Mouse (Mus musculus): ENCODE data around the gene Tsr1.
A peak's percentile ranks its signal among the peaks of the same experiment; 100 is the strongest.

Tsr1 gene

DNA sequence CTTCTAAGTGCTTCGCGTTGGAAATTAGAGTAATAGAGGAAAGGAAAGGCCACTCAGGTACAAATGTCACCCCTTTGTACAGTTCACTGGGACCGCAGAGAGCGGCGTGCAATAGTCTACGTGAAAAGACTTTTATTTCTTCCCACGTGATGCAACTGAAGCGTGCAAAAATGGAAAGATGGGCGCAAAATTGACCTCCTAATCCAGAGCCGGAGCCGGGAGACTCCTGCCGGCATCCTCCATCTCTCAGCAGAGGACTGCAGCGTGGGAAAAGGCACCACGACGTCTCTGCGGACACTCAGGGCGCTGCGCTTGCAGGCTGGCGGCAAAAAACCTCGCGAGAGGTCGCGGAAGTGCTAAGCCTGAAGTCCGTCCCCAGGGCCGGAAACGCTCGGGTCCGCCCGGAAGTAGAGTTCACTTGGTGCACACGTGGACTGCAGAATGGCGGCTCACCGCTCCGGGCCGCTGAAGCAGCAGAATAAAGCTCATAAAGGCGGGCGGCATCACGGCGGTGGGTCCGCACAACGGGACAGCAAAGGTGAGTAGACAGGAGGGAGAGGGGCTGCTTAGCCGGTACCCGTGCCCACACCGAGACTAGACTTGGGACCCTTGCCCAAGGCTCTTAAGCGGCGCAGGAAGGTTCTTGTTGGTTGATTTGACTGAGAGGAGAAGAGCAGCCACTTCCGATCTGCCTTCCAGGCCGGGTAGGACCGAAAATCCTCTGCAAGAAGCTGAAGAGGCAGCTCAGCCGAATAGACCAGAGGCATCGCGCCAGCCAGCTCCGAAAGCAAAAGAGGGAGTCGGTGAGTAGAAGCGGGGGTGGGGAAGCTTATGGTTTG, at the start of gene Tsr1:
Gene Tsr1 (plus strand): TSS at position 394 of the 839 bp plus-strand sequence.
- peak; percentile 95 for DNase-seq (ENCODE audit: low read depth, low spot score)

DNA sequence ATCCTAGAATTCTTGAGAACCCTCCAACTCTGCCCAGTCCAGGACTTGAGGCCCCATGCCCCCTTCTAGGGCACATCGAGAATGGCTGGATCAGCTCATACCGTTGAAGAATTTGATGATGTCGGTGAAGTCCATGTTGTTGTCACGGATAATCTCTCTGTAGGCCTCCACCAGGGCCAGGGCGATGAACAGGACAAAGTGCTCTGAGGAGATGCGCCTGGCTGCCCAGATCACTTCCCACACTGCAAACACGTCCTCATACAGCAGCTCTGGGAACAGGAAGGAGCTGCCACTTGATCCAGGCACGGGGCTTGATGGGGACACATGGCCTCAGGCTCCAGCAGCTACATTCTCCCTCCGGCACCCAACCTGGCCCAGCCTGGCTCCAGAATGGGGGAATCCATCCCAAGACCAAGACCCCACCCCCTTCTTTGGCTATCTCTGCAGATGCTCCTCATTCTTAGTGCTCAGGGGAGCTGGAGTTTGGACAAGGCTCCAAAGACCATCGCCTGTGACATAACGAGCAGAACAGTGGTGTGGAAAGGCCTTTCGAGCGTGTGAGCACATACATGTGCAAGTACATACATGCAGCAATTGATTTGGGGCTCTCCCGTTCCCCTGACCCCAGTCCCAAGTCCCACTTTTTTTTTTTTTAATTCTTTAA, 46.7 kb upstream of the Tsr1 start:
- DNase-seq (ENCODE audit: low read depth, low spot score): no peak

DNA sequence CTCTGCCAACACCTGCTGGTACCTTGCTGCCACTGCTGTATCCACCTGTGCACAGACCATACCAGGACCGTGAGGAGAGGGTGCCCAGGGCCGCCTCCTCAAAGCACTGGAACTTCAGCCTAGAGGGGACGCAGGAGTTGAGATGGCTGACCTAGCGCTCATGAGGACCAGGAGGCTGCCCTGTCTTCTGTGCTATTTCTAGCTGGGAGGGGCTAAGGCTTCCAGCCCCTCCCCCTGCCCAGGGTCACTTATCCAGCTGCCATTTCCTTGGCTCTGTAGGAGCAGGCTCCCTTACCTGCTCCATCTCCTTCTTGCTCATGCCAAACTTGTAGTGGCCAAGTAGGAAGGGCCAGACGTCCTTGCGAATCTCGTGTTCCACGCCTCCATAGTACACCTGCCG, 40.1 kb upstream of the Tsr1 start:
- DNase-seq (ENCODE audit: low read depth, low spot score): no peak

DNA sequence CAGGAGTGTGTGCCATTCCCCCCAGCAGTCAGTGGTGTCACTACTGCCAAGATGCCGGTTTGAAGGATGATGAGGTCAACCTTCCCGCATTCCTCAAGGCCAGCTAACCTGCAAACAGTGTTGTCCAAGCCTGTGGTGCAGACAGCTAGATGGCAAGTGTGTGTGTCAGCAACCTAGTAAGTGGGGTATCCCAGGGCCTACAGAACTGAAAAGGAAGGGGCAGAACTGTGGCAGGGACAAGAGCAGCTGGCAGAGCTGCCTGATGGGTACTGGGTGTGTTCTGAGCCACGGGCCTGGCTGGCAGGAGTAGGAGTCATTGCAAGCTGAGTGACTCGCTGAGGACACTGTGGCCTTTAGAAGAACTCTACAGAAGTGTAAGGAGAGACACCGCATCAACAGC, 35.7 kb upstream of the Tsr1 start:
- no peak for DNase-seq (ENCODE audit: low read depth, low spot score)

DNA sequence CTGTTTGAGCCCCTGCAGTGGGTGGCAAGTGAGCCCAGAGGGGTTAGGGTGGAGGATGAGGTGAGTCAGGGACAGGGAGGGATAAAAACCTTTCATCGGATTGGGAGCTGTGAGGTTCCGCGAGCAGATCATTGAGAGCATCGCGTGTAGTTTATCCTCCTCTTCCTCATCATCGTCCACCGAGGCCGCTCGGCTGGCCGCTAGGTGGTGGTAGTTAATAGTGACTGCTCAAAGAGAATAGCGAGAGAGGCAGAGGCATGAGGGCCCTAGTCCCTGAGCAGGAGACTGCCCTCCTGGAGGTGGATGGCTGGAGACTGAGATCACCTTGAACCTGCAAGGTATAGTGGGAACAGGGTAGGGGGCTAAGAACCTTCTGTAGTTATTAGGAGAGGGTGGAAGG, 34.4 kb upstream of the Tsr1 start:
- DNase-seq (ENCODE audit: low read depth, low spot score): no peak

DNA sequence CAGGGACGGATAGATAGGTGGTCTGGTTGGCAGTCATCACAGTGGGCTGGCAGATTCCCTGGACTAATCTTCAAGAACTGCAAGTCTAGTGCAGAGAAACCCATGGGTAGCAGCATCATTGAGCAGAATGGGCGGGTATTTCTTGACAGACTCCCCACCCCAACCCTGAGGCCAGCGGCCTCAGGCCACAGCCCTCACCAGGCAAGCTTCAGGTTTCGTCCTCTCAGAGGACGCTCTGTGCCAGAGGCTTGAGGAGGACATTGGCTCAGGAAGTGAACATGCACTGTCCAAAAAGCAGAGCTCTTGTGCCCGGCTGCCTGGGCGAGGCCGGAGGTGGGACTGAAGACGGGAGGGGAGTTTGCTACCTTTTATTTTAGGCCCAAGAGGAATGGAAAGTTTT, 33.5 kb upstream of the Tsr1 start:
- DNase-seq (ENCODE audit: low read depth, low spot score): no peak

DNA sequence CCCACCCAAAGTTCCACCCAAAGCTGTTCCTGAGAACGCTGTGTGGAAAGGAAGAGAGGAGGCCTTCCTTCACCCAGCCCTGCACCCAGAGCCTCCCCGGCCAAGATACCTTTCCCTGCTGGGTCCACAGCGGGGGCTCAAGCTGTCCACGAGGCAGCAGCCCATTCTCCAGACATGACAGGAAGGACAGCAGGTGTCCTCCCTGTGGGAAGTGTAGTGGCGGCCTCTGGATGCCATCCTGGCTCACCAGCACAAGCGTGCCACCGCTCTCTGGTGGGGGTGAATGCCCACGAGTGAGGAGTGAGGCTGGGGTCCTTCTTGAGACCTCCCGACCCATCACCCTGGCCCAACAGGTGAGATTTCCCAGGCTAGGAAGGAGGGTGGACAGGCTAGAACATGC, 32.6 kb upstream of the Tsr1 start:
- no peak for DNase-seq (ENCODE audit: low read depth, low spot score)

DNA sequence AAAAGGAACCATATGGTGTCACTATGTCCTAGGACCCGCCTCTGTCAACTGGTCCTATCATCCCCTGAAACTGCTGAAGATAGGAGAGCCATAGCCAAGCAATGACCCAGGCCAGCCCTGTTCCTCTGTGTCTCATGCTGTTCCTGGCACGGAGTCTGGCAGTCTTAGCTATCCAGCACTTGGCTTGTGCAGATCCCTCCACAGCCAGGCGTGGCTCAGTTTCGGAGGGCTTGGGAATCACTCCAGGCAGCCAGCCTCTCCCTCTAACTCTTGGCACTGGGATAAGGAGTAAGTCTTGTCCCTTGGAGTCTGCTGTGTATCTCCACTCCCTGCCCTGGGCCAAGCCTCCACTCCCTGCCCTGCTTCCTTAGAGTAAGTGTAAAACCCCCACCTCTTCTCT, 31.2 kb upstream of the Tsr1 start:
- no peak for DNase-seq (ENCODE audit: low read depth, low spot score)

DNA sequence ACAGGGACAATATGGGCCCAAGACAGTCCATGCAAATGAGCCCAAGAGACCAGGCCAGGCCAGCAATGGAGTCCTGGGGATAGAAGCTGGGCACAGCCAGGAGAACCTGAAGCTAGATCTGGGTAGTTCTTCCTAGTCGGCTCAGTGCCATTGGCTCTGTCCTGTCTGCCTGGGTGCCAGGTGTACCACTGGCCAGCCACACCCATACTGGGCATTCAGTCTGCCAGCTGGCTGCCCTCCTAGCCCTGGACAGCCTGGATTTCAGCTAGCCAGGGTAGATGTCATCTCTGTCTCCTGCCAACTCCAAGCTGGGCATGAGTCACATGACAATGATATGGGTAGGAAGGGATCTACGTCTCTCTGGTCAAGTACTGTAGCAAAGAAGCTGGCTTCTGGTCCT, 30.7 kb upstream of the Tsr1 start:
- DNase-seq (ENCODE audit: low read depth, low spot score): no peak

DNA sequence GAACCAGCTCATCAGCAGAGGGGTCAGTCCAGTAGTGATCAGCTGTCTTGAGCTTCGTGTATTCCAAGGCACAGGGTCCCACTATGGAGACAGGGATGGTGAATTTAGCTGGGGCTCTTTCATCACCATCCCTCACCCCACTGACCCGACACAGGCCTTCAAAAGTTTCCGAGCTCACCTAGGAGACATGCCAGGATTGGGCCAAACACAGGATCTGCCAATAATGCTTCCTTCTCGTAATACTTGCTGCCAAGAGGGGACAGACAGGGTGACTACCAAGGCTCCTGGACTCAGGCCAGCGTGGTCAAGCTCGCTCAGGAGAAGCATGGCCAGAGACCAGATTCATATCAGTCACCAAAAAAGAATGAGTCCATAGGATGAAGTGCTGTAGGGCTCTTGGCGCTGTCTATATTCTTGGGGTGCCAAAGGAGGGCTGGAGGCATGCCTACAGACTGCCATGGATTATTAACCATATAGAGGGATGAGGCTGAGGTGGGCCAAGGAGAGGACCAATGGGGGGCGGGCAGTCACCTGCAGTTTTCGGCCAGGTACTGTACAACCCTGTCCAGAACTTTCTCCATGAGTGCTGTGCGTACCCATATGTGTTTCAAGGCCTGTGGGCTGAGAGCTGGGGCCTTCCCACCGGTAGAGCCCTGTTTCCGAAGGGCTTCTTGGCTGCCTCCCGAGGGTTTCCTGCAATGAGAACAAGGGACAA, 29.7 kb upstream of the Tsr1 start:
- DNase-seq (ENCODE audit: low read depth, low spot score): no peak

DNA sequence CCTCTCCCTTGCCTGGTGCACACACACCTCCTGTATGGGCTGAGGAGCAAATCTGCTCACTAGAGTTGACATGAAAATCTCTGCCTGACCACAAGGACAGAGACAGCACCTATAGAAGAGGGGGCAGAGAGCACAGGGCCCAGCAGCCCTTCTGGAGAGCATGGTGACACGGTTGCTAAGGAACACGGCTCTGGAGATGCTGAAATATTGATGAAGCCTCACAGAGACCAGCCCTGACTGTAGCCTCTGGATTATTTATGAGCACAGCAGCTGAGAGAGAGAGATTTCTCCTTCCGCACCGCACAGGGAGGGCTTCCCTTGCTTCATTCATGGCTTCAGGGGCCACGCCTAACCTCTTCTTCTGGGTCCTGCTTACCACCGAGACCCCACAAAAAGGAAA, 28.3 kb upstream of the Tsr1 start:
- DNase-seq (ENCODE audit: low read depth, low spot score): peak; percentile 24

DNA sequence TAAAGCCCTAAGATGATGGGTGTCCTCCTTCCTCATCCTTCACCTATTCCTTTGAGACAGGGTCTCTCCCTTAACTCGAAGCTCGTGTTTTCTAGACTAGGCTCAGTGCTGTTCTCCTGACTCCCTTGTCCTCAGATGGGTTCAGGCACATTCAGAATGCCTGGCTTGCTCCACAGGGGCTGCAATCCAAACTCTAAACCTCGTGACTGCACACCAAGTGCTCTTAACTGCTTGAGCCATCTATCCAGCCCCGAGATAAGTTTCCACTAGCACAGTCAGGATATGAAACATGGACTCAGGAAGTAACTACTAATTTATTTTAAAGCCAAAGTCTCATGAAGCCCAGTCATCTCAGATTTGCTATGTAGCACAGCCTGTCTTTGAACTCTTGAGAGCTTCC, 27.3 kb upstream of the Tsr1 start:
- DNase-seq (ENCODE audit: low read depth, low spot score): no peak

DNA sequence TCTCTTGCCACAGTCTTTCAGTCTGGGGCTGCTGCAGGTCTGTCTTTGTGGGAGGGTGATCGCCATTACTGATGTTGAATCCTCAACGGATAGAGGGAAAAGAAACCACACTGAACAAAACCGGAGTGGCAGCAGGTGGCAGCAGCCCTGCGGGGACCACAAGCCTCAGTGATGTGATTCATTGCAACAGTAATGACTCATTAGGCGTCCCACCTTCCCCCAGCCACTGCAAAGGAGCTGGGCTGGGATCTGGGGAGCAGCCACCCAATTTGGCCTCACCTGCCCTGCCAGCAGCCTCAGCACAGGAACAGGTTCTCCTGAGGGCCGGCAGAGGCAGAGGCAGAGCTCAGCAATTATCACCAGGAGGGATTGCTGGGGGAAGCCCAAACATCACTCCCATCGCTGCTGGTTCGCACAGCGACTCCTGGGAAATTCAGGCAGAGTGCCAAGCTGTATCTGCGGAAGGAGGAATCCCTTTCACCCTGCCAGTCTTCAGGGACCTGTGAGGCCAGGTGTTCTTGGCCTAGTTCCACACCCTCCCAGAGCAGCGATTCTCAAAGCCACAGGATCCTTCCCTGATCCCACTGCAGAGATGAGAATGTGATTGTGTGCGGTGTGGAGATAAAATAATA, 26.8 kb upstream of the Tsr1 start:
- no peak for DNase-seq (ENCODE audit: low read depth, low spot score)

DNA sequence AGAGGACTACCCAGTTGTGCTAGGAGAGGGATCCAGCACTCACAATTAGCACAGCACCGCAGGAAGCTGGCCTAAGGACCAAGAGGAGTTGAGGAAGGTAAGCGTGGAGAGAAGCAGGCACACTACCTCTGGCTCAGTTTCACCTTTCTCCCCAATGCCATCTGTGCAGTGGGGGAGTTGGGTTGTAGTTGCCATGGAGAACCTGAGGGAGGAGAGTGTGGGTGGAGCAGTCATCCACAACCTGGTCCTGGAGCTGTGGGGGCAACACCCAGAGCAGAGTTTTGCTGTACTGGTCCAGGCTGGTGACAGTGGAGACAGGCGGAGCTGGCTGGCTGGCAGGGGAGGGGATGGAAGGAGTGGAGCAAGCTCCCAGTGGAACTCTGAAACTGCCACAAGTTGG, 23.2 kb upstream of the Tsr1 start:
- DNase-seq (ENCODE audit: low read depth, low spot score): no peak

DNA sequence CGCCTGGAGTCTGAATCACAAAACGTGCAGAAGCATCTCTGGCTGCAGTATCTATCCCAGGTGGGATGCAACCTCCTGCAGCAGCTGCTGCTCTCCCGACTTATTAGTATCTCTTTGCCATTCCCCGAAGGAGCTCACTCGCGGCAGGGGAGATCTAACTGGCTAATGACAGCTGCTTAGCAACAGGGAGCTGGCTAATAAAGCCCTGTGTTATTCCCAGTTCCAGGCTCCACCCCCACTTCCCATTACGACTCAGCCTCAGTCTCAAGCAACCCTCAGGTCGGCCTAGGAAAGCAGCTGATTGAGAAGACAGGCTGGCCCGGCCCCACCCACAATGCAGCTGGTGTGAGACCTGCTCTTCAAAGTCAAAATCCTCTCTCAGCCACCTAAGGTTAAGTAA, 21.1 kb upstream of the Tsr1 start:
- DNase-seq (ENCODE audit: low read depth, low spot score): peak; percentile 74

DNA sequence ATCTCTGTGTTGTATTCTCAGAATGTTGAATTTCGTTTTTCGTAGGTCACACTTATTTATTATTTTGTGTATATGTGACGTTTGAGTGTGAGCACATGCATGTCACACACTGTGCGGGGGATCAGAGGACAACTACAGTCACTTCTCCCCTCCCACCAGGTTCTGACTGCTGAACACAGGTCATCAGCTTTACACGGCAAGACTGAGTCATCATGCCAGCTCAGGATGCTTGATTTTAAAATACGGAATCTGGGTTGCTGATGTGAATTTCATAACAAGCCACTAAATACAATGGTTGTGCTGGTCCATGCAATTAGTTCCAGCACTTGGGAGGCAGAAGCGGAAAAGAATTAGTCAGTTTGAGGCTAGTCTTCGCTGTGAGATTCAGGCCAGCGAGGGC, 16.9 kb upstream of the Tsr1 start:
- no peak for DNase-seq (ENCODE audit: low read depth, low spot score)

DNA sequence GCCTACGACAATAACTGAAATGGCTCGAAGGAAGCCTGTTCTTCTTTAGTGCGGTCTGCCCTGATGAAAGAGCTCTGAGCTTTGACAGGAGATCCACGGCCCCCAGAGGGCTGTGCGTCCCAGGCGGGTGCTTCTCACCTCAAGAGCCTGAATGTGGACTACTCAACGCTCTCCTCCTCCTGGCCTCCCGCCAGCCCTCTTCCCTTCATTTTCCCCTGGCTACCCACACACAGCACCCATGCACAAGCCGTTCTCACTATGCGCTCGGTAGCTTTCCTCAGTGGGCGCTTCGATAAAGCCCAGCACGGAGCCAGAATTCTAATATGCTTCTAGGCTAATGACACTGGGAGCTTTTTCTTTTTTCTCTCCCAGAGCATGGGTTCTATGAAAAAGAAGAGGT, 15.9 kb upstream of the Tsr1 start:
- DNase-seq (ENCODE audit: low read depth, low spot score): no peak

DNA sequence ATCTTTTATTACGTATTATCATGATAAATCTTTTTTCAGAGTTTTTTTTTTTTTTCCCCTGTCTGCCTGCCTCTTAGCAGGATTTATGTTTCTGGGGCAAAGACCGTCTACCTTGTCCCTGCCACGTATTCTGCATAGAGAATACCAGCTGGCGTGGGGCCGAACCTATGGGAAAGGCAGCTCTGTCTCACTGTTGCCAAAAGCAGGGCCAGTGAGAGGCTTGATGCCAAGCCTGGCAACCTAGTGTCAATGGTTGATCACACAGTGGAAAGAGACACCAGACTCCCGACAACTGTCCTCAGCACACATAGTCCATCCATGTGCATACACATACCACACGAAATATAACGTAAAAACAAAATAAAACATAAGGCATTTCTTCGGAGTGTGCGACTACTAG, 14.8 kb upstream of the Tsr1 start:
- DNase-seq (ENCODE audit: low read depth, low spot score): no peak

DNA sequence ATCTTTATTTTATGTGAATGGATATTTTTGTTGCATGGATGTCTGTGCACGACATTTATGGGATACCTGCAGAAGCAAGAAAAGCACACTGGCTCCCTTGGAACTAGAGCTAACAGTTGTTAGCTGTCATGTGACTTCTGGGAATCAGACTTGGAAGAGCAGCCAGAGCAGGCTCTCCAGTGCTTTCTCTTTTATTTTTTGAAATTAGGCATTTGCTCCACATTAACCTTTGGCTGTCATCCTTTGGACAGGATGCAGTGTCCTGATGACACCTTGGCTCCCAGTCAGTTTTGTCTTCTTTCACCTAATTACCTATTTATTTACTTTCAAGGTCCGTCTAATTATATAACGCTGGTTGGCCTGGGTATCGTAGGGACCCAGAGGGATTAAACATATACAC, 3.3 kb upstream of the Tsr1 start:
- DNase-seq (ENCODE audit: low read depth, low spot score): no peak

DNA sequence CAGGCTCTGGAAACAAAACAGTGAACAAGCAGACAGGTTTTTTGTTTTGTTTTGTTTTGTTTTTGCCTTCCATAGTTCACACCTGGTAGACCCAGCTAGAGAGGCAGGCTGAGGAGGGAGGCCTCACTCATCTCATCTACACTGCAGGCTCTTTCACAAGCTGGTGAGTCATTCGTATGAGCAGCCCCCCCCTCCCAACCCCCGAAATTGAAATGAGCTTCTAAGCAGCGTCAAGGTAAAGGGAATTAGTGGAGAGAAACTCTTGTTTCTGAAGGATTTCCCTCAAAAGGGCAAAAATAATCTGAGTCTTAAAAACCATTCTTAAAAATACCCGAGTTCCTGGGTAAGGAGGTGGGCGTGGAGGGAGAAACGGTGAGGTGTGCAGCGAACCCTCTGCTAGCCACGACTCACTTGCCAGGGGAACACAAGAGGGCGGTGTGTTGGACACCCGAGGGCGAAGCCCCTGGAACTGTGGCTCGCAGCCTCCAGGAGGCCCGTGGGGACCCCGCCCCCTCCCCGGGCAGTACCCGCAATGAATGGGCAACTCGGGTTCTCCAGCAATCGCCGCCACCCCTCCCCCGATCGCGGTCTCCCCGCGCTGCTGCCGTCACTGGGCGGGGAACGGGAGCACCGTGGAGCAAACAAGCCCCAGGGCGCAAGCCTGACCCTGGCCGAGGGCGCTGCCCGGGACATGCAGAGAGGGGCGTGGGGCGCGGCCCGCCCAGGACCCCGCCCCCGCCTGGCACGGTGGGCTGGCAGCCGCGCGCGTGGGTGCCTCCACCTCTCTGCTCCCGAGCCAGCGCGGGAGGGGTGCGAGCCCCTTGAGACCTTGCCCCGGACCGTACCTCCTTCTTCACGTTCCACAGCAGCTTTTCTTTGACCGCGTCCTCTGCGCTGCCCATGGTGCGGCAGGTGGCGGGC, 1.6 kb upstream of the Tsr1 start:
- DNase-seq (ENCODE audit: low read depth, low spot score): peak; percentile 54
